Mouse (Mus musculus): ENCODE measurements around the gene Ehmt2.
"Not testable (repeated sequence)": the region's sequence is repeated elsewhere in the genome, so short reads cannot be mapped to it uniquely, and the experiment has no call there.

The Ehmt2 gene

DNA sequence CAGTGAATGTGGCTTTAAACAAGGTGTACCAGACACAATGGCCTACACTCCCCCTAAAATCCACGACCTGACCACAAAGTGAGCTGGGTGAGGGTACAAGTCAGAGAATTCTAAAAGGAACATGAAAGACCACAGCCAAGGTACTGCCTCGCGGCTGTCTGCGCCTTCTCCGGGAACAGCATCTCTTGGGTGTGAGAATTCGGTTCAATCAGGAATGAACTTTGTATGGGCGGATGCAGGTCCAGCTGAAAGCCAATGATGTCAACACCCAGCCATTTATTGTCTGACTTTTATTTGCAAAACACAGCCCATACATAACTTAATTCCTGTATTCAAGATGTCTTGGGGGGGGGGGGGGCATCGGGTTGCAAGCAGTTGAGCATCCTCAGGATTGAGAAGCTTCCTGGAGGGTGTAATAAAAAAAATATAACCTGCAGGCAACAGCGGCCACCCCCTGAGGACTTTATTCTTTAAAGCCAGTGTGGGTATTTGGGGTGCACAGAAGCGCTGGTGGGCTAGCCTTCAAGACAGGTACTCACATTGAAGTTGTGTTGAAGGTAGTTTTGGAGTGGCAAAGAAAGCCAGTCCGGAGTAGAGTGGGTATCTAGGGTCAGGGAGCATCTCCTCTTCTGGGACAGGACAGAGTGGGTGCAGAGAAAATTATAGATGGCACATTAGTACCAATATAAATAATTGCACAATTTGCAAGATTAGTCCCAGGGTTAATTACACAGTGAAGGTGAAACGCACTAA is 5.0 kb upstream of the Ehmt2 start:
- DNase-seq = peak; percentile 61

DNA sequence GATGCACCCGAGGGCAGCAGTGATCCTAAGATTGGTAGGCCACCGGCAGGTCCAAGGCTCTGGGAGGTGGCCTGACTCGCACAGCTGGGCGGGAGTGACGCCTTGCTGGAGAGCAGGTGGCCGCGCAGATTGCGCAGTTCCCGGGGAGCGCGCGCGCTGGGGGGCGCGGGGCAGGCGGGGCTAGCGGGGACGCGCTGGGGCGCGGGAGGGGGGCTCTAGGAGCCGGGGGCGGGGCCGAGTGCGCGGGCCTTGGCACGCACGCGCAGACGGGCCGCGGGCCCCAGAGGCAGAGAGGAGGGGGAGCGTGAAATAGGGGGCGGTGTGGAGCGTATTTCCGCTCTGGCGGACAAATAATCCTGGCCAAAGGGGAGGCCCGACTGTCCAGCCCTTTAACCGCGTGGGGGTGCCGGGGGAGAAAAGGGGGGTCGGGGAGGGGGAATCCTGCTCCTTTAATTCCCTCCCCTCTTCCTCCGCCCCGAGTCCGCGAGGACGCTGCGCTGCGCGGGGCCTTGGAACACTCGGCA is 4.1 kb upstream of the Ehmt2 start:
- peak; percentile 94 for DNase-seq

DNA sequence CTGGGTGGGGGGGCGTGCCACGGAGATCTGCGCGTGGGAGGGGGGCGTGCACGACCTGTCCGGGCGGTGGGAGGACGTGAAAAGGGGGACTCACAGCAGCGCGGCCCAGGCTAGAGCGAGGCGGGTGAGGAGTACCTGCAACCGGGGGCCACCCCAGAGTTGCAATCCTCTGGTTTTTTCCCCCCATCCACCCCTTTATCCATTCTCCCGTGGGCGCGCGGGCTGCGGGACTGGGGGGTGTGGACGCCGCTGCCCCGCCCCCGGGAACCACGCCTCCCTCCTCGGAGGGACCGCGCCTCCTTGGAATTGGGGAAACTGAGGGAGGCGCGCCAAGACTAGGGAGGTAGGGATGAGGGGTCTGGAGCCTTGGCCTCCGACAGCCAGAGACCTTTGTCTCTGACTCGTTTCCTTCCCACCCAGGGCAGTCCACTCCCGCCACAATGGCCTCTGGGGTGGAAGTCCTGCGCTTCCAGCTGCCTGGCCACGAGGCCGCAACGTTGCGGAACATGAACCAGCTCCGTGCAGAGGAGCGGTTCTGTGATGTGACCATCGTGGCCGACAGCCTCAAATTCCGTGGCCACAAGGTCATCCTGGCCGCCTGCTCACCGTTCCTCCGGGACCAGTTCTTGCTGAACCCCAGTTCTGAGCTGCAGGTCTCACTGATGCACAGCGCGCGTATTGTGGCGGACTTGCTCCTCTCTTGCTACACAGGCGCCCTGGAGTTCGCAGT is 3.3 kb upstream of the Ehmt2 start:
- DNase-seq = peak; percentile 82

DNA sequence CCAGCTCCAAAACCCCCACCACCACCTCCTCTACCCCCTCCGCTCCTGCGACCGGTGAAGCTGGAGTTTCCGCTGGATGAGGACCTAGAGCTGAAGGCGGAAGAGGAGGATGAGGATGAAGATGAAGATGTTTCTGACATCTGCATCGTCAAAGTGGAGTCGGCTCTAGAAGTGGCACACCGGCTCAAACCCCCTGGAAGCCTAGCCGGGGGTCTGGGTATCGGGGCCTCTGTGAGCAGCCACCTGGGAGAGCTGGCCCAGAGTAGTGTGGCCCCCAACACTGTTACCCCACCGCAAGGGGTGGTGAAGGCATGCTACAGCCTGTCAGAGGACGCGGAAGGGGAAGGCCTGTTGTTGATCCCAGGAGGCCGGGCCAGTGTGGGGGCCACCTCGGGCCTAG is 2.5 kb upstream of the Ehmt2 start:
- peak; percentile 67 for DNase-seq

DNA sequence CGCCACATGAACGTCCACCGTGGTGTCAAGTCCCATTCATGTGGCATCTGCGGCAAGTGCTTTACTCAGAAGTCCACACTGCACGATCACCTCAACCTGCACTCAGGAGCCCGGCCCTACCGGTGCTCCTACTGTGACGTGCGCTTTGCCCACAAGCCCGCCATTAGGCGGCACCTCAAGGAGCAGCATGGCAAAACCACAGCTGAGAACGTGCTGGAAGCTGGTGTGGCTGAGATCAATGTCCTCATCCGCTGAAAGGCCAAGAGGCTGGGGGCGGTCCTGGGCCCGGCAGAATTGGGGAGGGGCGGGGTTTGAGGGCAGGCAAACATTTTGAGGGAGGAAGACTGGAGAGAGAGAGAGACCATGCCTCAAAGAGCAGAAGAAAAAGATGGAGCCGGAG is 1.9 kb upstream of the Ehmt2 start:
- DNase-seq = peak; percentile 63

DNA sequence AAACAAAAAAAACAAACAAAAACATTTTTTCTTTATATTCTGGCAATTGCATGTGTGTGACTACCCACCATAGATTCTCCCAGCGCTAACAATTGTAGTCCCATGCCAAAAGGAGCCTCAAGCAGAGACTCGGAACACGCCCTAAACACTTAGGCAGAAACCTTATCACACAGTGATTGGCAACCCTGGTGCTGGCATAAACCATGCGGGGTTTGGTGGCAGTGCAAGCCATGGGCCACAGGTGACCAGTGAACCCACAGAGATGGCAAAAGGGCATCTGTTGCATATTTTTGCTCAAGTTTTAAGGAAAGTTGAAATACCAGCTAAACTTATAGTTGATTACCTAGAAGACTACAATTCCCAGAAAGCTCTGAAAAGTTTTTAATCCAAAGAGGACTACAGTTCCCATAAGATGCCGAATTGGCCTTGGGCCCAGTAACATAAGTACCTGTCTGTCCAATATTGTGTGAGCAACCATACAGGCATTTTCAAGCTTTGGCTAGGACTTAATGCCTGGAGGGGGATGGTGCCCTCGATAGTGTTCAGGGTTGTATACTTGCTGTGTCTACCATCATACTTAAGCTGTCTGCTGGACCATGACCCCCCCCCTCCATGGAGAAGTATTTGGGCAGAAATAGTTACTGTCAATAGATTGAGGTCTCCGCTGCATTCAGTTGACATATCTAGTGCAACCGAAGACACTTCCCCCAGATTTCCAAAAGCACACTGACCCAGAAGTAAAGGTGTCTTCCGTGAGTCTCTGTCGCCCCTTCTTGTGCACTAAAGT is 703 bp upstream of the Ehmt2 start:
- DNase-seq = peak; percentile 73

DNA sequence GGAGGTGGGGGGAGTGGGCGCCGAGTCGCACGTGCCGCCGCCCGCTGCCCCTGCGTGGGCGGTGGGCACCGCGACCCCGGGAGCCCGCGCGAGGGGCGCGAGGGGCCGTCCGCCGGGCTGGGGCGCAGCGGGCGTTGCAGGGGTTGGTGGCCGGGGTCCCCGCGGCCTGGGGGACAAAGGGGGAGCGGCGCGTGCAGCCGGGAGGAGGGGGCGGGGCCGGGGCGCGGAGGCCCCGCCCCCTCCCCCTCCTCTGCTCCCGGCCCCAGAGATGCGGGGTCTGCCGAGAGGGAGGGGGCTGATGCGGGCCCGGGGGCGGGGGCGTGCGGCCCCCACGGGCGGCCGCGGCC is 410 bp downstream of the Ehmt2 start:
- DNase-seq = no peak

DNA sequence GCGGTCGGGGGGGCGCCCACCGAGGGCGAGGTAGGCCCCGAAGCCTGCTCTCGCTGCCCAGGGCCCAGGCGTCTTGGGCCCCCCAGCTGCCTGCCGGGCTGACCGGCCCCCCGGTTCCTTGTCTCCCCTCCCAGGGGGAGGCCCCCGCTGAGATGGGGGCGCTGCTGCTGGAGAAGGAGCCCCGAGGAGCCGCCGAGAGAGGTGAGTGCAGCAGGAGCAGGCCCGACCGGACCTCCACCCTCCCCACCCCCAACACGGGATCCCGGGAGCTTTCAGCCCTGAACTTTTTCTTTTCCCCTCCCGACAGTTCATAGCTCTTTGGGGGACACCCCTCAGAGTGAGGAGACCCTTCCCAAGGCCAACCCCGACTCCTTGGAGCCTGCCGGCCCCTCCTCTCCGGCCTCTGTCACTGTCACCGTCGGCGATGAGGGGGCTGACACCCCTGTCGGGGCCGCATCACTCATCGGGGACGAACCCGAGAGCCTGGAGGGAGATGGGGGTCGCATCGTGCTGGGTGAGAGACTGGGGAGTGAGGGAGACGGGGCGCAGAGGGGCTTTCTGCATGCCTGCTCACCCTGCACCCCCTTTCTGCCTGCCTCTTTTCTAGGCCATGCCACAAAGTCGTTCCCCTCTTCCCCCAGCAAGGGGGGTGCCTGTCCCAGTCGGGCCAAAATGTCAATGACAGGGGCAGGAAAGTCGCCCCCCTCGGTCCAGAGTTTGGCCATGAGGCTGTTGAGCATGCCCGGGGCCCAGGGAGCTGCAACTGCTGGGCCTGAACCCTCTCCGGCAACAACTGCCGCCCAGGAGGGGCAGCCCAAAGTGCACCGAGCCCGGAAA is 1.0 kb downstream of the Ehmt2 start:
- DNase-seq = peak; percentile 78

DNA sequence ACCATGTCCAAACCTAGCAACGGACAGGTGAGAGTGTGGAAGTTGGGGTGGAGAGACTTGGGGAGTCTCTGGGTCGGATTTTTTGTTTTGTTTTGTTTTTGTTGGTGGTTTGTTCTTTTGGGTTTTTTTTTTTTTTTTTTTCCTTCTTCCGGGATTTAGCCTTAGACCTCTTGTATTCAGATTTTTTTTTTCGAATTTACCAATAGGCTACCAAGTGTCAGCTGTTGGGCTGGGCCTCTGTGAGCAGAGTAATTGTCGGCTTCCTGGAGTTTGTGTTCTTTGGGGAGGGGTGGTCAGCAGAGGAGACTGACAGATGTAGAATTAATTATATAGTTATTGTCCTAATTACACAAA is 1.6 kb downstream of the Ehmt2 start:
- DNase-seq = no peak

DNA sequence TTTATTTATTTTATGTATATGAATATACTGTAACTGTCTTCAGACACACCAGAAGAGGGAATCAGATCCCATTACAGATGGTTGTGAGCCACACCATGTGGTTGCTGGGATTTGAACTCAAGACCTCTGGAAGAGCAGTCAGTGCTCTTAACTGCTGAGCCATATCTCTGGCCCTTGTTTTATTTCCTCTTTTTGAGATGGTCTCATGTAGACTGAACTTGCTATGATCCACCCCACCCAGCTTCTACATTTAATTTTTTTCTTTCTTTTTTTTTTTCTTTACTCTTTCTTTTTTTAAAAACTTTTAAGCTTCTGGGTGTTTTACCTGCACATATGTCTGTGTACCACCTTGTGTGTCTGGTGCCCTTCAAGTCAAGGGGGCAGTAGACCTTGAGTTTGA is 2.6 kb downstream of the Ehmt2 start:
- not testable (repeated sequence) for DNase-seq

DNA sequence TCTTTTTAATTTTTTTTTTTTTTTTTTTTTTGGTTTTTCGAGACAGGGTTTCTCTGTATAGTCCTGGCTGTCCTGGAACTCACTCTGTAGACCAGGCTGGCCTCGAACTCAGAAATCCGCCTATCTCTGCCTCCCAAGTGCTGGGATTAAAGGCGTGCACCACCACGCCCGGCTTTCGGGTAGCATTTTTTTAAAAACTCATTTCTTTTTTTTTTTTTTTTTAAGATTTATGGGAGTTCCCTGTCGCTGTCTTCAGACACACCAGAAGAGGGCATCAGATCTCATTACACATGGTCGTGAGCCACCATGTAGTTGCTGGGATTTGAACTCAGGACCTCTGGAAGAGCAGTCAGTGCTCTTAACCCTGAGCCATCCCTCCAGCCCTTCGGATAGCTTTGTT is 3.7 kb downstream of the Ehmt2 start:
- not testable (repeated sequence) for DNase-seq

DNA sequence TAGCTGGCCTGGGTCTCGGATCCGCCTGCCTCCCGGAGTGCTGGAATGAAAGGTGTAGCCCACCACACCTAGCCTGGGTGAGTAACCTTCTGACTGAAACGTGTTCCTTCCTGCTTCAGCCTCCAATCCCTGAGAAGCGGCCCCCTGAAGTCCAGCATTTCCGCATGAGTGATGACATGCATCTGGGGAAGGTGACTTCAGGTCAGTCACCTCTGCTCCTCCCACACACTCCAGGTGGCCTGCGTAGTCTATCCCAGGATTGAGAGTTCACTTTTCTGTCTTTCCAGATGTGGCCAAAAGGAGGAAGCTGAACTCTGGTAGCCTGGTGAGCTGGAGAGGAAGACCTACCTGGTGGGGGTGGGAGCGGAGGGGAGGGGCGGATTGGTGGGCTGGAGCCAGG is 4.6 kb downstream of the Ehmt2 start:
- DNase-seq = no peak

DNA sequence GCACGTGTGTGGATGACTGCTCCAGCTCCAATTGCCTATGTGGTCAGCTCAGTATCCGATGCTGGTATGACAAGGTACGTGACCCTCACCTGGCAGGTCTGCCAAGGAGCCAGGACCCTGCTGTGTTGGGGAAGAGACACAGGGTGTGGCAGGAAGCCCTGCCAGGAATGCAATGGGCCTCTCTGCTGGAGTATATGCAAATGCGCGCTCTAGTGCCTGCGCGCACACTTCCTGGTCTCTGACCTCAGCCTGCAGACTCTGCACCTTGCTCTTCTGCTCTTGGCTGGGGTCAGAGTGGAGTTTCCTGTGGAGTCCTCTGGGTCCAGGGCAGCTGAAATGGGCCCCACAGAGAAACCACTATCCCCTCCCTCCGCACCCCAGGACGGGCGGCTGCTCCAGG is 12.7 kb downstream of the Ehmt2 start:
- DNase-seq = no peak

DNA sequence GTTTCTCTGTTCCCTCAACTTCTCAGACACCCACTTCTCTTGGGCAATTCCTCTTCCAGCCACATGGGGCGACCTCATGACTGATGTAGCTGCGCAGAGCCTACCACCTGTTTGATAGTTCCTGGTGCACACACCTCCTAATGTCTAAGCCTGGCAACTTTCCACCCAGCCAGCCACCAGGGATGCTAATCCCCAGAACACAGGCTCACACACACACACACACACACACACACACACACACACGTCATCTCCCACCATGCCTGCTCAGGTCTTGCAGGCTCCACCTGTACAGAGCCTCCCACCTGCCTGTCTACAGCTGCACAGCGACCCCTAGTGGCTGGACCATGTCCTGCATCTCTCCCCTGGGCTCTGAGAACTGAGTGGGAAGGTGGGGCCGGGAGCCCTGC is 13.7 kb downstream of the Ehmt2 start:
- DNase-seq = peak; percentile 69

DNA sequence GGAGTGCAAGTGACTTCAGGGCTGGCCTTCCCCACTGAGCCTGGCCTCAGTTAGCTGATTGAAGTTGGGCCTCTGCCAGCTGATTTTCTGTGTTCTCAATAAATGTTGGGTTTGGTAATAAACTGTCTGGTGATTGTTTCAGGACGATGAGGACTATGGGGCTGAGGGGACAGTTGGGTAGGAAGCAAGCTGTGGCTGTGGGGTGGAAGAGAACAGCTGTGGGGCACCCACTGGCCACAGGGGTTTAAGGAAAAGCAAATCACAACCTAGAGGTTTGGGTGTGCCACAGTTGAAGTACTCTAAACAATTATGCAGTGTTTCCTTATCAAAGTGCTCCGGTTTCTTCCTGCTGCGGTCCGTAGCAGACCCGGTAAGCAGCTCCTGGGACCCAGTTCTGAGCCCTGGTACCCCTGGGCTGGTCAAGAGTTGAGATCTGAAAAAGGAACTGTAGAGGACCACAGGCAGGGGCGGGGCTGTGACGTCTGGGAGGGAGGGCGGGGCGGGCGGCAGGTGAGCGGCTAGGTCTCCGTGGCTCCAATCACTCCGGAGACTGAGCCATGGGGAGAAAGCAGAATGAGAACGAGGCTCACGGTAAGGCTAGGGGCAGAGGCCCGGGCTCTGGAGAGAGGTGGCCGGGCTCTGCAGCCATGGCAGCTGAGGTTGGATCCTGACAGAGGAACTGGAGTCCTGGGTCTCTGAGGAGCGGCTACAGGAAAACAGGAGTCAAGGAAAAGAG is 15.8 kb downstream of the Ehmt2 start, which contains the start of gene Slc44a4:
Gene Slc44a4, plus strand, starts transcription at position 537 of the 736 bp plus-strand sequence.
- no peak for DNase-seq

DNA sequence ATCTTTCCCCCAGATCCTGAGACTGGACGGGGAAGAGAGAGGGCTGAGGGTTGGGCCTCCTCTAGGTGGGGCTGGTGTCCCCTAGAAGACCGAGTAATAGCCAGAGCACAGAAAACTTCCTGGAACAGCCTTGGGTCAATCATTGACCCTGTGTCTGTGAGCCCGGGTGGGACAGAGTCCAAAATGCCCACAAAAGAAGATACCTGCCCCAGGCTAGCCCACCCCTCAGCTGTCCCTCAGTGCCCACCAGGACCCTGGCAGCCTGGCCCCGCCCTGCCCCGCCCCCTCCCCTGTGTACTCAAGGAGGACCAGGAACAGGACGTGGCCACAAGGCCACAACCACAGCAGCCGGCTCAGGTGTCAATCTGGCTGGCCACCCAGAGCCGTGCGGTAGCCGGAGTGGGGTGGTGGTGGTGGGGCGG is 17.2 kb downstream of the Ehmt2 start:
- DNase-seq = no peak

DNA sequence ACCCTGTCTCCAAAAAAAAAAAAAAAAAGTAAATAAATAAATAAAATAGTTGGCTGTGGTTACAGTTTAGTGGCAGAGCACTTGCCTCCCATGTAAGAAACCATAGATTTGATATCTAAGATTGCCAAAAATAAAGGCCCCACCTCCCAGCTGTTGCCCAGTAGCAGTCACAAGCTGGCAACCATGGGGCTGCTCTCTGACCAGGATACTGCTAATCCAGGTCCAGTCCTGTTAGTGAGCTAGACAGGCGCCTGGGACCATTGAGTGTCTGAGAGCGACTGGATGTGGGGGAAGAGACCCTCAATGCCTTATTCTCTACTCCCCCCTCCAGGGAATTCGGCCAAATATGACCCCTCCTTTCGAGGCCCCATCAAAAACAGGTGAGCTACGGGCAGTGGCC is 18.0 kb downstream of the Ehmt2 start:
- no peak for DNase-seq

DNA sequence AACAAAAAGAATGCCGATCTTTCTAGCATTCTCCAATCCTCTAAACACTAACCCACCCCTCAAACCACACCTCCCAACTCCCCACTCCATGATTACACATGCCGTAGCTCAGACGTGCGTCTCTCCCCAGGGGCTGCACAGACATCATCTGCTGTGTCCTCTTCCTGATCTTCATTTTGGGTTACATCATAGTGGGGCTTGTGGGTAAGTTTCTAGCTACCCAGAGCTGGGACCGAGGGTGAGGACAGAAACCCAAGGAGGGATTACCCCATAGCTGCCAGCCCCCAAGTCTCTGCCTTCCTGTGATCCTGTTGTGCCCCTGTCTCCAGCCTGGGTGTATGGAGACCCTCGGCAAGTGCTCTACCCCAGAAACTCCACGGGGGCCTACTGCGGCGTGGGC is 18.9 kb downstream of the Ehmt2 start:
- DNase-seq = no peak

DNA sequence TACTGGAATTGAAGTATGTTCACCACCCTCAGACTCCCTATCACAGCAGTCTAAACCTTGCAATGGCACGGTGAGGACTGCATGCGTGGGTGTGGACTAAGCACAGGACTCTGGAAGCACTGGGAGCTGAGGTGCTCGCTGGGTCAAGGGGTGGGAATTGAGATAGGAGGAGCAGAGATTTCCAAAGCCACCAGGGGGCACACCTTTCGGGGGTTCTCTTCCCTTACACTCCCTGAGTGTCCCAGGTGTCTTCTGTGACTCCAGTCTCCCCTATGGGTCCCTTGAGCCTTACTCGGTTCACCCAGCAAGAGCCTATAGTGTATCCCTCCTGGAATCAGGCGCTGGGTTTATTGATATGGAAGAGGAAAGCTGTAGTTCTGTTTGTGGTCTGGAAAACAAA is 24.7 kb downstream of the Ehmt2 start:
- no peak for DNase-seq

DNA sequence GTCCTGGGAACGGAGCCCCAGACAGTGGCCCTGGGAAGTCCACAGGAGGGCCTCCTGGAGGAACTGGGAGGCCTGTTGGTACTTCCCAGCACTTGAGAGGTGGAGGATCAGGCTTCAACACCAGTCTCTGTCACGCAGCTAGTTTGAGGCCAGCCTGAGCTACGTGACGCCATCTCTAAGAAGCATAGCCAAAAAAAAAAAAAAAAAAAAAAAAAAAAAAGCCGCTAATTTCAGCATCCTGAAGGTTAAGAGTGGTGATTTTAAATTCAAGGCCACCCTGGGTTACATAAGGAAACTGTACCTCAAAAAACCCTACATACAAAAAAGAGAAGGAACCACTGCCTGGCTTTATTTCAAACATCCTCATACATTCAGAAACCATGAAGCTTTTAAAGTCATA is 26.0 kb downstream of the Ehmt2 start:
- DNase-seq = no peak

DNA sequence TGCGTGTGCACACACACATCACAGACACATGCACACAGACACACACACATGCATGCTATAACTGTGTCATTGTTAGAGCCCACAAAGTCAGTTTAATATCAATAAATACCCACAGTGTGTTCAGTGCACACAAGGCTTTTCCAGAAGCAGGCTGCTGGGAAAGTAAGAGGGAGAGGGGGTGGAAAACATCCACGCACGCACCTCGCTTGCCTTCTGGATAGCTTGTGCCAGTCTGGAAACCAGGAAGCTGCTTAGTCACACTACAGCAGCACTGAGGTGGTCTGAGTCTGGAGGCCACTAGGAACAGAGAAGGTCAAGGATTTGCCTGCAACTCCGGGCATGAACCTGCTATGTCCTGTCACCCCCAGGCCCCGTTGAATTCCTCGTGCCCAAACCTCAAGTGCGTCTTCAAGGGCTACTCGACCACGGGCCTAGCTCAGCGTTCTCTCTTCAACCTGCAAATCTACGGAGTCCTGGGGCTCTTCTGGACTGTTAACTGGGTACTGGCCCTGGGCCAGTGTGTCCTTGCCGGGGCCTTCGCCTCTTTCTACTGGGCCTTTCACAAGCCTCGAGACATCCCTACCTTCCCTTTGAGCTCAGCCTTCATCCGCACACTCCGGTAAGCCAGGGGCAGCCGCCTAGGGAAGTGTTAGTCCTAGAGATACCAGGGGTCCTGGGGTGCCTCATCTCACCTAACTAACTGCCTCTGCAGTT is 29.2 kb downstream of the Ehmt2 start:
- no peak for DNase-seq

Data from cerebellum, adult 9-11 months (tissue).